Mouse (Mus musculus) liver, embryonic 15.5 days (tissue): ENCODE results near the gene Nr6a1. TPM values are rescaled to one million over a fixed set of nuclear protein-coding genes. Genes with fewer than 3 reads are reported as not detected.

Experiments used
- ATAC-seq: fragments of 200-750 bp; cut with Nextera tagmentation; 2 replicates; pipeline ENCODE4 v1.8.0; 2017; ENCODE audit warnings: moderate number of reproducible peaks, mild to moderate bottlenecking, moderate library complexity; ENCODE audit not compliant: insufficient read depth
- H3K27ac ChIP-seq: fragments of 300-500 bp; sonication (generic); replicated peaks from 2 replicates; pipeline ENCODE4 v1.5.1; 2015; ENCODE audit warnings: mild to moderate bottlenecking, inconsistent platforms
- H3K27me3 ChIP-seq: fragments of 300-500 bp; sonication (generic); 2 replicates; pipeline ENCODE4 v1.6.1; 2015; ENCODE audit warnings: mild to moderate bottlenecking, inconsistent platforms
- H3K36me3 ChIP-seq: fragments of 300-500 bp; sonication (generic); replicated peaks from 2 replicates; pipeline ENCODE4 v1.6.1; 2015; ENCODE audit warnings: moderate library complexity, mild to moderate bottlenecking, inconsistent platforms
- H3K4me1 ChIP-seq: fragments of 300-500 bp; sonication (generic); replicated peaks from 2 replicates; pipeline ENCODE4 v1.6.1; 2015; ENCODE audit warnings: inconsistent platforms
- H3K4me2 ChIP-seq: fragments of 300-500 bp; sonication (generic); 2 replicates; pipeline ENCODE4 v1.6.1; 2015; ENCODE audit warnings: moderate library complexity, mild to moderate bottlenecking, inconsistent platforms
- H3K4me3 ChIP-seq: fragments of 300-500 bp; sonication (generic); replicated peaks from 2 replicates; pipeline ENCODE4 v1.5.1; 2015; ENCODE audit warnings: mild to moderate bottlenecking, inconsistent platforms
- H3K9ac ChIP-seq: fragments of 300-500 bp; sonication (generic); 2 replicates; pipeline ENCODE4 v1.6.1; 2015; ENCODE audit warnings: moderate library complexity, mild to moderate bottlenecking, inconsistent platforms
- H3K9me3 ChIP-seq: fragments of 300-500 bp; sonication (generic); replicated peaks from 2 replicates; pipeline ENCODE4 v1.6.1; 2016; ENCODE audit warnings: inconsistent platforms
- WGBS: fragments of 180-500 bp; shearing (Covaris S2); methylation state at CpG from one replicate; pipeline ENCODE4 v1.1.7; 2015; ENCODE audit warnings: mixed read lengths; ENCODE audit not compliant: insufficient replicate concordance; 5-methylcytosine and 5-hydroxymethylcytosine counted together
- polyA plus RNA-seq: library from polyadenylated mRNA; unstranded; fragments of >200 nt; fragmentation: Nextera tagmentation; extraction: Ambion mirVana; gene quantifications from 2 replicates; pipeline ENCODE4 v1.2.1, GENCODE M21; 2015

Nr6a1 gene
- polyA plus RNA-seq, 1 experiment from 2014 or later, result 1.1 TPM

DNA sequence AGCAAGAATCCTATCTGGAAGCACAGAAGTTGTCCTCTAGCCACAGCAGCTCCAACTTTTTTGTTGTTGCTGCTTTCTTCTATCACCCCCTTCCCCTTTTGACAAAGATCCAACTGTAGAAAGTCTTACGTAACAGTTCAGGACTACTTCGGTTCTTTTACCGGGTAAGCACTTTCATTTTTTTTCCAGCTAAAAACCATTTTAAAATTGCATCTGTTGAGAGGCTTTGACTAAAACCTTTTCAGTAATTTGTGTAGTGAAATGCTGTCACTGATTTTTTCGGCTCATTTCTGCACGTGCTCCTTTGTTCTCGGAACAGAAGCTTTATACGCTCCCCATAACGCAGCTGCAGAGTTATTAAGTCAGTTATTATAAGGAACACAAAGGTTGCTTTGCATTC is 104.1 kb downstream of the Nr6a1 start:
- Histone ChIP-seq H3K9ac (peak overlapping the region; percentile 58), H3K9me3 (no peaks in the 10 kb centered on the region), H3K27ac (peak overlapping the region; percentile 74; the same call in 1 of the 2 replicates), H3K4me2 (peak overlapping the region; percentile 78), H3K4me1 (peaks cover 25% of the 10 kb centered on the region), H3K4me3 (peak overlapping the region; percentile 60), H3K36me3 (no peaks in the 10 kb centered on the region), H3K27me3 (no peaks in the 10 kb centered on the region)
- WGBS, result 10% methylated on average over 8 of the region's 8 CpGs
- ATAC-seq, result no peak

GRCm38 (mm10) chr2:38822995-38823394 is 104.5 kb downstream of the Nr6a1 start:
- no peaks in the 10 kb centered on the region for H3K9me3 ChIP-seq
- H3K27me3 ChIP-seq, result no peaks in the 10 kb centered on the region
- H3K4me3 ChIP-seq, result peak overlapping the region; percentile 60
- 20% methylated on average over 6 of the region's 6 CpGs for WGBS
- H3K4me1 ChIP-seq, result peaks cover 23% of the 10 kb centered on the region
- H3K27ac ChIP-seq, result peak overlapping the region; percentile 74; the same call in 1 of the 2 replicates
- ATAC-seq, result peak; percentile 60
- H3K9ac ChIP-seq, result 0 out of 2 replicates have a peak overlapping the region, but pooled peaks have one; percentile 58
- H3K4me2 ChIP-seq, result peak overlapping the region; percentile 78
- no peaks in the 10 kb centered on the region for H3K36me3 ChIP-seq

GRCm38 (mm10) chr2:38817487-38817886 is 110.0 kb downstream of the Nr6a1 start:
- Histone ChIP-seq H3K36me3 (no peaks in the 10 kb centered on the region), H3K9me3 (no peaks in the 10 kb centered on the region), H3K27me3 (no peaks in the 10 kb centered on the region), H3K4me1 (no peaks in the 10 kb centered on the region), H3K27ac (no peak overlapping the region), H3K9ac (no peak overlapping the region), H3K4me2 (no peak overlapping the region), H3K4me3 (no peak overlapping the region)
- 57% methylated on average over 4 of the region's 4 CpGs for WGBS
- no peak for ATAC-seq

DNA sequence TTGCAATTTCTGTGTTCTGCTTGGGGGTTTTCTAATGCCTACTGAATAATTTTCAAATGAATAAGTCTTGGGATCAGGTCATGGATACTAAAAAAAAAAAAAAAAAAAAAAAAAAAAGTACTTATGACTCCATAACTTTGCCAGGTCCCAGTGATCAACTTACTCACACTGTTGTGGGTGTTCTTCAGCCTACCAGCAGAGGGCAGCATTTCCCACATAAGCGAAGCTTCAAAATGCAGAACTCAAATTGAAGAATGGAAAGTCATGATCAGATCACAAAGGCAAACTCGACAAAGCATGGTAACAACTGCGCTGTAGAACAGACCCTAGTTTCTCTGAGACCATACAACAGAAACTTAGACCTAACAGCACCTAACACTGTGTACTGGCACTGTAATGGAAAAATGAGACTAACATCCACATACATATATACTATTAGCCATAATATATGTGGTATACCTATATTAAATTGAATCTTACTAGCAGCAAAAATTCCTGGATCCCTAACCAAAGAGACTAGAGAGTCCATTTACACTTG is 130.3 kb downstream of the Nr6a1 start:
- no peaks in the 10 kb centered on the region for H3K4me1 ChIP-seq
- H3K9me3 ChIP-seq, result no peaks in the 10 kb centered on the region
- H3K36me3 ChIP-seq, result no peaks in the 10 kb centered on the region
- H3K4me3 ChIP-seq, result no peak overlapping the region
- no peaks in the 10 kb centered on the region for H3K27me3 ChIP-seq
- no peak overlapping the region for H3K4me2 ChIP-seq
- ATAC-seq, result no peak
- H3K9ac ChIP-seq, result no peak overlapping the region
- no peak overlapping the region for H3K27ac ChIP-seq
- 8% methylated on average over 3 of the region's 3 CpGs for WGBS

DNA sequence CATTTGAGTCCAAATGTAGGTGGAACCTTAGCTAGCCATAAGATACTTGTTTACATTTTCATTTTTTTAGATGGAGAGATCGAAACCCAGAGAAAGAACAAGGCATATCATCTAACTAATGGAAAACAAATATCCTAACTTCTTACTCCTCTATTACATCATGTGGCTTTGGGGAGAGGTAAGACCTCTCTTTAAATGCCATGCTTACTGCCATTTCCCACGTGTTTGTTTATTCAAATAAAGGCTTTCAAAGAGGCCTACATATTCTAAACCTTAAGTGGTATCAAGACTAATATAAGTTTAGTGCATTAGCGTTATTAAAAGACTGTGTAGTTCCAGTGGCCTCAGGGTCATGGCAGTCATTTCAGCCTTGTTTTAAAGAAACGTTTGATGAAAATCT is 140.2 kb downstream of the Nr6a1 start:
- Histone ChIP-seq H3K4me3 (no peak overlapping the region), H3K4me2 (no peak overlapping the region), H3K27me3 (no peaks in the 10 kb centered on the region), H3K9ac (no peak overlapping the region), H3K27ac (no peak overlapping the region), H3K36me3 (no peaks in the 10 kb centered on the region), H3K9me3 (no peaks in the 10 kb centered on the region), H3K4me1 (peaks cover 13% of the 10 kb centered on the region)
- ATAC-seq, result no peak
- 50% methylated on average over 4 of the region's 4 CpGs for WGBS

DNA sequence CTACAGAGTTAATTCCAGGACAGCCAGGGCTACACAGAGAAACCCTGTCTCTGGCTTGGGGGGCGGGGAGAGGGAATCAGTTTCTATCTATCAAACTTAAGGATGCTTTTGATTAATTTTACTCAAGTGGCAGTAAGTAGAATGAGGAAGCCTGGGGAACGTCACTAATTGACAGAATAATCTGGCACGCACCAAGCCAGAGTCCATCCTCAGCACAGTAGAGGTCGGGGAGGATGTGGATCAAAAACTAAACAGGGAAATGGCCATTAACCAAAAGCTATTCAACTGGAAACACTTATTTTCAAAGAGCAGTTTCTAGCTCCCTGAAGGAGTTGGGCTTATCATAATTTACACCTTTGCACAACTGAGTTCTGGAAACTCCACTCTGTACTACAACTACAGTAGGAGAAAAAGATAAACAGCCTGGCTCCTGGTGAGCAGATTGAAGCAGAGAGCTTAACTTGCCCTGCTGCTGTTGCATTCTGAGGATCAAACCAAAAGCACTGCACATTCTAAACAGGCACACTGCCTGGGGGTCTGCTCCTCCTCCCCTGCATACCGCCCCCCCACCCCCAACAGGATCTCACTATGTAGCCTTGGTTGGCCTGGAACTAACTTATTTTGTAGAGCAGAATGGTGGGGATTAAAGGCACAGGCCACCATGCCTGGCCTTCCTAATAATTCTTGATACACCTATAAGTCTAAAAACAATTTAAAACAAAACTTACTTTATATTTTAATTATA is 141.1 kb downstream of the Nr6a1 start:
- Histone ChIP-seq H3K4me2 (no peak overlapping the region), H3K4me3 (no peak overlapping the region), H3K27me3 (no peaks in the 10 kb centered on the region), H3K36me3 (no peaks in the 10 kb centered on the region), H3K9me3 (no peaks in the 10 kb centered on the region), H3K27ac (no peak overlapping the region), H3K4me1 (peaks cover 13% of the 10 kb centered on the region), H3K9ac (no peak overlapping the region)
- 36% methylated on average over 5 of the region's 5 CpGs for WGBS
- no peak for ATAC-seq

DNA sequence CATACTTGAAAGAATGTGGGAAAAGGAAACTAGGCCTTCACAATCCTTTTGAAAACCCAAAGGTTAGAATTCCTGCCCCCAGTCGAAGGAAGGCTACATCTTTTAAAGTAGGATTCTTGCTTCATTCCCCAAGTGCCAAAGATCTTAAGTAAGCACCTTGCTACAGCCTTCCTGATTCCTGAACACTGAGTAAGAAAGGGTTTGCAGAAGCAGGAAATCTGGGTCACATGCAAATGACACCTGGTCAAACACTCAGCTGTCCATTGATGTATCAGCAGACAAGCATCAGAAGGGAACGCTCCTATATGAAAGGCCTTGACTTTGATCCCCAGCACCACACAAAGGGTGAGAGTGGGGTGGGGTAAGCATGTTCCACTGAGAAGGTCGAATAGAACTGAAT is 142.4 kb downstream of the Nr6a1 start:
- 32% methylated on average over 3 of the region's 3 CpGs for WGBS
- Histone ChIP-seq H3K27me3 (no peaks in the 10 kb centered on the region), H3K36me3 (no peaks in the 10 kb centered on the region), H3K4me3 (no peak overlapping the region), H3K9me3 (no peaks in the 10 kb centered on the region), H3K4me2 (no peak overlapping the region), H3K27ac (no peak overlapping the region), H3K9ac (no peak overlapping the region), H3K4me1 (peaks cover 13% of the 10 kb centered on the region)
- ATAC-seq, result no peak

GRCm38 (mm10) chr2:38784396-38784795 is 143.1 kb downstream of the Nr6a1 start:
- Histone ChIP-seq H3K9me3 (no peaks in the 10 kb centered on the region), H3K4me2 (no peak overlapping the region), H3K9ac (no peak overlapping the region), H3K4me3 (no peak overlapping the region; the same call in 1 of the 2 replicates), H3K36me3 (no peaks in the 10 kb centered on the region), H3K27me3 (no peaks in the 10 kb centered on the region), H3K4me1 (peaks cover 13% of the 10 kb centered on the region), H3K27ac (no peak overlapping the region)
- 40% methylated on average over 11 of the region's 11 CpGs for WGBS
- ATAC-seq, result peak; percentile 51; the same call in 1 of the 2 replicates

- ATAC-seq, result no peak
- Histone ChIP-seq H3K27ac (no peak overlapping the region), H3K9me3 (no peaks in the 10 kb centered on the region), H3K4me1 (peaks cover 13% of the 10 kb centered on the region), H3K4me3 (0 out of 2 replicates have a peak overlapping the region, but pooled peaks have one; percentile 27), H3K36me3 (no peaks in the 10 kb centered on the region), H3K27me3 (no peaks in the 10 kb centered on the region), H3K9ac (no peak overlapping the region), H3K4me2 (peak overlapping the region; percentile 41; the same call in 1 of the 2 replicates)
- 64% methylated on average over 5 of the region's 5 CpGs for WGBS
Observed at GRCm38 (mm10) chr2:38783364-38783763, 144.1 kb downstream of the Nr6a1 start.

DNA sequence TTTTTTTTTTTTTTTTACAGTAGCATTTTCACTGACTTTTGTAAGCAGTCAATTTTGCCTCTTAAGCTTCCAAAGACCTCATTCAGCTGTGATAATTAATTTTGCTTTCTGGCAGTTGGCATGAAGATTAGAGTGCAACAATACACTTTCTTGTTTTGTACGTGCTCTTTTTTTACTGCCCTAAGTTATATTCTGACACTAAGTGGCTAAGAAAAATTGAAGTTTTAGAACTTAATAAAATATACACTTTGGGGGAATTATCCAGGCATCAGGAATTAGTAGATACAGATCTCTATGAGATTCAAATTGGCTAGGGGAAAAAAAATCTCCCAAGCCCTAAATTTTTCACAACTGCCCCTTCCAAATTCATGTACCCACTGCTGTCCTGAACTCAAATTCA is 144.8 kb downstream of the Nr6a1 start:
- no peak overlapping the region for H3K4me3 ChIP-seq
- ATAC-seq, result no peak
- no peaks in the 10 kb centered on the region for H3K27me3 ChIP-seq
- H3K9me3 ChIP-seq, result no peaks in the 10 kb centered on the region
- H3K9ac ChIP-seq, result no peak overlapping the region
- peaks cover 13% of the 10 kb centered on the region for H3K4me1 ChIP-seq
- 30% methylated on average over 1 of the region's 1 CpGs for WGBS
- H3K4me2 ChIP-seq, result no peak overlapping the region
- H3K27ac ChIP-seq, result no peak overlapping the region
- H3K36me3 ChIP-seq, result no peaks in the 10 kb centered on the region

DNA sequence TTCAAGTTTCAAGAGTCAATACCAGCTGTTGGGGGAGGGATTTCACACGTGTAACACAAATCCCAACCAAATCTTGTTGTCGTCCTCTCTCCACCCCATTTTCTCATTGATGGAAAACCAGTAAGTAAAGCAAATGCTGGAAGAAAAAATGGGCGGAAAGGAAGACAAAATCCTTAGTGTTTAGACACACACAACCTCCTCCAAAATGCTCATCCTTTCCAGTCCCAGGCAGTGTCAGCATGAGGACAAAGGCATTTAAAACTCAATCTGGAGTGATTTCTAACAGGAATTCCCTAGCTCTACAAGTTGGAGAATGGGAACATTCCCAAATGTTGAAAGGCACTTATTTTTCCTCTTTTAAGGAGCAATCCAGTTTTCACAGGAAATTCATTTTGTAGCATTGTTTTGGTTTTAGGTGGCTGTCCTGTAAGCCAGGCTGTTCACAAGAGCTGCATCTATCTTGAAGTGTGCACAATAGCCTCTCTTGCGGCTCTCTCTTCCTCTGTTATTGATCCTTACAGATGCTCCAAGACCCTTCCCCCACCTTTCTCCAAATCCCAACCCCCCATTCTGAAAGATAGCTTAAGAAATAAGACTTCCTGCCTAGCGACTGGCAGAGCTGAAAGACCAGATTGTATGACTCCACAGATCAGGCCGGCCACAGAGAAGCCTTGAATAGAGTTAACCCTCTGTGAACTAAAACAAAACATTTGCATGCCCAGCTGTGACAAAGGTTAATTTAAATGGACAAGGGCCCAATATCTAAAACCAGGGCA is 145.4 kb downstream of the Nr6a1 start:
- no peak overlapping the region for H3K4me3 ChIP-seq
- WGBS, result 24% methylated on average over 6 of the region's 6 CpGs
- no peaks in the 10 kb centered on the region for H3K27me3 ChIP-seq
- H3K9ac ChIP-seq, result no peak overlapping the region
- H3K27ac ChIP-seq, result no peak overlapping the region
- no peak for ATAC-seq
- no peaks in the 10 kb centered on the region for H3K9me3 ChIP-seq
- peaks cover 13% of the 10 kb centered on the region for H3K4me1 ChIP-seq
- no peaks in the 10 kb centered on the region for H3K36me3 ChIP-seq
- H3K4me2 ChIP-seq, result peak overlapping the region; percentile 31
